Comparison of ENCODE assay signal across 8 mouse cellular contexts in genomic region chr3:61363161-61363988, GRCm38 (mm10). TPM values are rescaled to one million over a fixed set of nuclear protein-coding genes. Genes with fewer than 3 reads are reported as not detected.
DNase-seq lines count a peak whose midpoint lies in the region; ATAC-seq and TF ChIP-seq lines count a peak whose summit lies in the region.

No protein-coding gene starts in this region.

- no peak for TF ChIP-seq CTCF in lung, postnatal 0 days (IDR thresholded peaks at IDR 0.05)

- peak overlapping the region; percentile 75 for H3K4me2 ChIP-seq in lung, postnatal 0 days (replicated peaks; ENCODE audit: low read depth, low read length)

- peak overlapping the region; percentile 96 for H3K27ac ChIP-seq in hindbrain, embryonic 10.5 days
- H3K27ac ChIP-seq in lung, postnatal 0 days (ENCODE audit: low read length): peak overlapping the region; percentile 89

- WGBS in hindbrain, embryonic 10.5 days: under 1% methylated on average over 30 of the region's 30 CpGs
- 0% methylated on average over 30 of the region's 30 CpGs for WGBS in lung, postnatal 0 days

- no peak; the same call in none of the 2 replicates for TF ChIP-seq EP300 in lung, postnatal 0 days (IDR thresholded peaks at IDR 0.05)

- peaks cover 27% of the 10 kb centered on the region for H3K4me1 ChIP-seq in hindbrain, embryonic 10.5 days (replicated peaks)
- H3K4me1 ChIP-seq in lung, postnatal 0 days (ENCODE audit: insufficient read depth, low read depth, low read length): 0 out of 2 replicates have a peak, but pooled peaks cover 2% of the 10 kb centered on the region

- ATAC-seq in frontal cortex, adult (ENCODE audit: low TSS enrichment): peak; percentile 66
- ATAC-seq in lung, postnatal 0 days: peak; percentile 90

- H3K9me3 ChIP-seq in hindbrain, embryonic 10.5 days: no peaks in the 10 kb centered on the region
- H3K9me3 ChIP-seq in lung, postnatal 0 days (ENCODE audit: low read length): no peaks in the 10 kb centered on the region

- peak; percentile 99 for DNase-seq in MEL-GATA-1-ER (ENCODE audit: extremely low read depth, low read depth)
- DNase-seq in cerebellum, adult 9-10 months: peak; percentile 85
- DNase-seq in hindbrain, embryonic 10.5 days (ENCODE audit: low spot score): peak; percentile 95
- peak; percentile 98 for DNase-seq in layer of hippocampus, adult 9-11 months
- peak; percentile 99 for DNase-seq in lung, postnatal 0 days (ENCODE audit: low spot score)
- peak; percentile 79 for DNase-seq in ovary, postnatal 14 days (ENCODE audit: low spot score)
- DNase-seq in thymus, postnatal 14 days: peak; percentile 89

- H3K36me3 ChIP-seq in hindbrain, embryonic 10.5 days: peaks cover under 1% of the 10 kb centered on the region; the same call in 1 of the 2 replicates
- no peaks in the 10 kb centered on the region for H3K36me3 ChIP-seq in lung, postnatal 0 days (ENCODE audit: insufficient read depth, low read length)

- H3K27me3 ChIP-seq in hindbrain, embryonic 10.5 days (ENCODE audit: insufficient read depth, poor library complexity, severe bottlenecking): no peaks in the 10 kb centered on the region
- no peaks in the 10 kb centered on the region for H3K27me3 ChIP-seq in lung, postnatal 0 days (replicated peaks; ENCODE audit: insufficient read depth, low read length)

- H3K9ac ChIP-seq in lung, postnatal 0 days (replicated peaks; ENCODE audit: low read depth): peak overlapping the region; percentile 49

- peak overlapping the region; percentile 70 for H3K4me3 ChIP-seq in hindbrain, embryonic 10.5 days
- H3K4me3 ChIP-seq in lung, postnatal 0 days (ENCODE audit: low read depth, low read length): peak overlapping the region; percentile 80

RNA-seq across cellular contexts. Expression of gene Rap2b, which starts 1.9 kb away (rescaled TPM):
- 10.8 and 11.6 TPM in 2 replicates for polyA plus RNA-seq in hindbrain, embryonic 10.5 days (2016; fragmentation: Nextera tagmentation; extraction: Ambion mirVana)
- 6.8 and 7.0 TPM in 2 replicates for polyA plus RNA-seq in lung, postnatal 0 days (2015; fragmentation: Nextera tagmentation; extraction: Ambion mirVana)

RNA-seq across cellular contexts. Expression of gene B430305J03Rik, which starts 2.4 kb away (rescaled TPM):
- polyA plus RNA-seq in hindbrain, embryonic 10.5 days (2016; fragmentation: Nextera tagmentation; extraction: Ambion mirVana): not detected in 2 replicates
- not detected in 2 replicates for polyA plus RNA-seq in lung, postnatal 0 days (2015; fragmentation: Nextera tagmentation; extraction: Ambion mirVana)

Comparison
In these comparisons a context has a peak if more than half of its experiments do, and no peak if none do; other contexts are left out.
1. Peak in every context shown above with its lines: DNase-seq, ATAC-seq, H3K4me3 ChIP-seq and H3K27ac ChIP-seq.